Mouse (Mus musculus) kidney, adult 2 months (tissue): Measurements from ENCODE around the gene AC109138.7.

Experiments used
- CTCF ChIP-seq: fragments of 200-500 bp; conservative IDR thresholded peaks from 2 replicates; pipeline ENCODE4 v1.5.1; 2011; ENCODE audit warnings: low read depth, mild to moderate bottlenecking, control low read depth, low read length, moderate library complexity, mixed read lengths; ENCODE audit not compliant: insufficient read depth, insufficient read length
- POLR2A ChIP-seq: fragments of 200-500 bp; IDR thresholded peaks from one replicate; pipeline ENCODE4 v1.6.1; 2011; ENCODE audit warnings: low read depth, low read length, control low read depth

DNA sequence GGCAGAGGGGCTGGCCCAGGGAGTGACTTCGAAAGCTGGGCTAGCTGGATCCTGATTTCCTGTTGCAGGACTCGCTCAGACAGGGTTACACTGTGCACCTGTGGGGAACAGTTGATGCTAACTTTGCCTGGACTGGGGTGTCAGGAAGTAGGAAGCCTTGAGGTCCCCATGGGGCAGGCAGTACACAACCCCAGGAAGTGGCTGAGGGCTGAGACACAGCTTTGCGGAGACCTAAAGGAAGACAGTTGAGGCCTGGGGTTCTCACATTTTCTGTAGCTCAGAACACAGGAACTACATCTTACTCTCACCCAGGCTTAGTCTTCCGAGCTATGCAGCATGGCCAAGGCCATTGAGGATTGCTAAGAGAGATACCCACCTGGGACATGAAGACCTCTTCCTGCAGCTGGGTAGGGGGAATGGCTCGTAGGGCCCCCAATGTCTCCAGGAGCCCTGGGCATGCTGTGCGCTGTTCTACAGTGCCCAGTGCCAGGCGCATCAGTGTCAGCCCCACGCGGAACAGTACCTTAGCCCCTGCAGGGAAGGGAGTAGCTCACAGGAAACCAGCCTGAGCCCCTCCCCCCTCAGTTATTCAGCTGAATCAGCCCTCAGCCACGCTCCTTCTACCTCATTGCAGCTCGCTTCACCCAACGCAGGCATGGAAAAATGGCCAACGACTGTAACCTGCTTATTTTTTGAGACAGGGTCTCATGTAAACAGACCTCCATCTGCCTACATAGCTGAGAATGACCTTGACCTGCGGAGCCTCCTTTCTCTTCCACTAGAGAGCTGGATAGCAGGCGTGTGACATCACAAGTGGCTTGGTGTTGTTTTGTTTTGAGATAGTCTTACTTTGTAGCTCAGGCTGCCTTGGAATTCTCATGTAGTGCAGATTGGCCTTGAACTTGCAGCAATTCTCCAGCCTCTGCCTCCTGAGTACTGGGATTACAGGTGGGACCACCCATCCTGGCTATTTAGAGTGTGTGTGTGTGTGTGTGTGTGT, 28.9 kb upstream of the AC109138.7 start:
- TF ChIP-seq CTCF, result no peak
- TF ChIP-seq POLR2A, result no peak
